Mouse (Mus musculus) liver, embryonic 14.5 days (tissue): ENCODE measurements around the gene Cib2.
"Not testable (repeated sequence)": the region's sequence is repeated elsewhere in the genome, so short reads cannot be mapped to it uniquely, and the experiment has no call there.

Experiments
- CTCF ChIP-seq: IDR thresholded peaks from 2 replicates; pipeline ENCODE4 v1.5.1; 2016; ENCODE audit warnings: antibody characterized with exemption, low read depth, control low read depth
- EP300 ChIP-seq: IDR thresholded peaks from 2 replicates; pipeline ENCODE4 v1.6.1; 2016; ENCODE audit warnings: antibody characterized with exemption, low read depth

DNA sequence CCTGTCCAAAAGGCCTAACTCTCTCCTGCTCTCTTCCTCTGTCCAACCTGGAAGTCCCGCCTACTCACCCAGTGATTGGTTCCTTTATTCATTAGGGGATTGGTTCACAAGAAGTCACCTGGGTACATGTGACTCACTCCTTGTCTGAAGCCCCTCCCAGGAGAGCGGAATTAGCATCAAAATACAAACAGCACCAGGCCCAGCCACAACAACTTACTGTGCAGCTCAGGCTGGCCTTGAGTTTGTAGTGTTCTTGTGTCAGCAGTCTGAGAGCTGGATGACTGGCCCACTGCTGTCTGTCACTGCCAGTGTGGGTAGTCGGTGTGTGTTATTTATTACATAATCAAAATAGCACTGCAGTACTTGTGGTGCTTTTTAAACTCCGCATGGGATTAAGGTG is 33.6 kb upstream of the Cib2 start:
- TF ChIP-seq CTCF, EP300: not testable (repeated sequence)
